Mouse (Mus musculus) heart, embryonic 12.5 days (tissue): Measurements from ENCODE around the gene Yap1. TPM values are rescaled to one million over a fixed set of nuclear protein-coding genes. Genes with fewer than 3 reads are reported as not detected.
A peak's percentile ranks its signal among the peaks of the same experiment; 100 is the strongest.

Source experiments
- ATAC-seq: fragments of 200-750 bp; cut with Nextera tagmentation; 2 replicates; pipeline ENCODE4 v1.8.0; 2017; ENCODE audit warnings: moderate TSS enrichment, moderate library complexity; ENCODE audit not compliant: insufficient number of reproducible peaks, low FRiP score
- H3K27ac ChIP-seq: fragments of 300-500 bp; sonication (generic); 2 replicates; pipeline ENCODE4 v1.5.1; 2016; ENCODE audit warnings: mild to moderate bottlenecking, moderate library complexity; ENCODE audit not compliant: poor library complexity, severe bottlenecking
- H3K27me3 ChIP-seq: fragments of 300-500 bp; sonication (generic); replicated peaks from 2 replicates; pipeline ENCODE4 v1.6.1; 2016; ENCODE audit warnings: mild to moderate bottlenecking, moderate library complexity
- H3K36me3 ChIP-seq: fragments of 300-500 bp; sonication (generic); 2 replicates; pipeline ENCODE4 v1.6.1; 2016; ENCODE audit warnings: mild to moderate bottlenecking, moderate library complexity
- H3K4me1 ChIP-seq: fragments of 300-500 bp; sonication (generic); replicated peaks from 2 replicates; pipeline ENCODE4 v1.6.1; 2016; ENCODE audit warnings: mild to moderate bottlenecking
- H3K4me2 ChIP-seq: fragments of 300-500 bp; sonication (generic); 2 replicates; pipeline ENCODE4 v1.6.1; 2016; ENCODE audit warnings: mild to moderate bottlenecking, moderate library complexity
- H3K4me3 ChIP-seq: fragments of 300-500 bp; sonication (generic); 2 replicates; pipeline ENCODE4 v1.5.1; 2016; ENCODE audit warnings: mild to moderate bottlenecking
- H3K9ac ChIP-seq: fragments of 300-500 bp; sonication (generic); 2 replicates; pipeline ENCODE4 v1.6.1; 2016; ENCODE audit warnings: mild to moderate bottlenecking, moderate library complexity
- H3K9me3 ChIP-seq: fragments of 300-500 bp; sonication (generic); replicated peaks from 2 replicates; pipeline ENCODE4 v1.6.1; 2016; ENCODE audit warnings: mild to moderate bottlenecking, moderate library complexity
- WGBS: fragments of 180-500 bp; shearing (Covaris S2); methylation state at CpG from one replicate; pipeline ENCODE4 v1.1.7; 2016; 5-methylcytosine and 5-hydroxymethylcytosine counted together
- polyA plus RNA-seq: library from polyadenylated mRNA; unstranded; fragments of >200 nt; fragmentation: Nextera tagmentation; extraction: Ambion mirVana; gene quantifications from 2 replicates; pipeline ENCODE4 v1.2.1, GENCODE M21; 2016

Gene Yap1
- polyA plus RNA-seq, 1 experiment from 2014 or later: 37.6 TPM

GRCm38 (mm10) chr9:8002806-8003205 is 1.6 kb downstream of the Yap1 start:
- Histone ChIP-seq H3K4me2 (peak overlapping the region; percentile 66), H3K4me1 (peaks cover 29% of the 10 kb centered on the region), H3K36me3 (peaks cover 34% of the 10 kb centered on the region), H3K9ac (peak overlapping the region; percentile 100), H3K27me3 (no peaks in the 10 kb centered on the region), H3K4me3 (peak overlapping the region; percentile 98), H3K27ac (peak overlapping the region; percentile 100), H3K9me3 (no peaks in the 10 kb centered on the region)
- 3% methylated on average over 12 of the region's 12 CpGs for WGBS
- no peak for ATAC-seq

- H3K4me2 ChIP-seq: peak overlapping the region; percentile 39
- H3K9ac ChIP-seq: peak overlapping the region; percentile 32; the same call in 1 of the 2 replicates
- peaks cover 37% of the 10 kb centered on the region for H3K36me3 ChIP-seq
- no peak overlapping the region for H3K27ac ChIP-seq
- no peaks in the 10 kb centered on the region for H3K27me3 ChIP-seq
- peaks cover 29% of the 10 kb centered on the region for H3K4me1 ChIP-seq
- peak overlapping the region; percentile 11; the same call in 1 of the 2 replicates for H3K4me3 ChIP-seq
- H3K9me3 ChIP-seq: no peaks in the 10 kb centered on the region
- 50% methylated on average over 7 of the region's 7 CpGs for WGBS
- ATAC-seq: no peak
These were observed 3.0 kb downstream of the Yap1 start for GRCm38 (mm10) chr9:8001352-8001751.

DNA sequence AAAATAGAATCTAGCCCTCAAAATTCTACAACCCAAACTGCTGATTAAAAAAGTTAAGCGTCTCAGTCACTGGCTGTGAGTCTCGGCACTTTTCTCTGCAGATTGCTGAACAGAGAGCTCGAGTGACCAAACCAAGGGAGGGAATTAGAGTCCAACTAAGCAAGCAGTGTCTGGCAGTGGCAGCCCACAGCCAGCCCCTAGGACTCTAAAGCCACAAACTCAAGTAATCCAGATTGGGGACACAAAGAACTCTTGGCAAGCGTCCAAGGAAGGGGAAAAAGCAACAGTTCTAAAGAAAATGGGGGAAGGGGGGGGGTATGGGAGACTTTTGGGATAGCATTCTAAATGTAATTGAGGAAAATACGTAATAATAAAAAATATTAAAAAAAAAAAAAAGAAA is 10.1 kb downstream of the Yap1 start:
- Histone ChIP-seq H3K36me3 (peaks cover 50% of the 10 kb centered on the region), H3K9me3 (no peaks in the 10 kb centered on the region), H3K9ac (peak overlapping the region; percentile 34), H3K4me3 (no peak overlapping the region), H3K27me3 (no peaks in the 10 kb centered on the region), H3K4me2 (peak overlapping the region; percentile 9; the same call in 1 of the 2 replicates), H3K4me1 (peaks cover 67% of the 10 kb centered on the region), H3K27ac (peak overlapping the region; percentile 67)
- ATAC-seq: no peak
- WGBS: 48% methylated on average over 5 of the region's 5 CpGs

GRCm38 (mm10) chr9:7992651-7993050 is 11.7 kb downstream of the Yap1 start:
- Histone ChIP-seq H3K4me2 (no peak overlapping the region), H3K4me1 (peaks cover 60% of the 10 kb centered on the region), H3K4me3 (no peak overlapping the region), H3K36me3 (peaks cover 47% of the 10 kb centered on the region), H3K27ac (peak overlapping the region; percentile 34), H3K9me3 (no peaks in the 10 kb centered on the region), H3K27me3 (no peaks in the 10 kb centered on the region), H3K9ac (no peak overlapping the region)
- ATAC-seq: no peak
- WGBS: 44% methylated on average over 3 of the region's 3 CpGs

DNA sequence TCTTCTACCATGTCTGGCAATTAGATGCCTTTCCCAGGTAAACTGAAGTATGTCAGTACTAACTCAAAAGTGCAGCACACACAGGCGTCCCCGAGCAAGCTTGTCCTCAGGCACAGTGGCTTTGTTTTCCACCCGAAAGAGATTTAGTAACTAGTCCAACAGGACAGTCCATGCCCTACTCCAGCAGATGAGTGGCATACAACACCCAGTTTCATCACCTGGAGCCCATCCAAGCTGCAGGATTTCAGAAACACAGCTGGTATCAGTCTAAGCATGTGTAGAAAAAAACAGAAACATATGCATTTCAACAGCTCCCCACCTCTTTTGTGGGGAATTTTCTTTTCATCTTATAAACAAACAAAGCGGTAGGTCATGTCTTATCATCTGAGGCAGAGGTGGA is 13.5 kb downstream of the Yap1 start:
- Histone ChIP-seq H3K9me3 (no peaks in the 10 kb centered on the region), H3K9ac (no peak overlapping the region), H3K36me3 (peaks cover 53% of the 10 kb centered on the region), H3K27ac (0 out of 2 replicates have a peak overlapping the region, but pooled peaks have one; percentile 15), H3K4me3 (no peak overlapping the region), H3K4me1 (peaks cover 66% of the 10 kb centered on the region), H3K27me3 (no peaks in the 10 kb centered on the region), H3K4me2 (no peak overlapping the region)
- WGBS: 62% methylated on average over 4 of the region's 4 CpGs
- ATAC-seq: no peak

DNA sequence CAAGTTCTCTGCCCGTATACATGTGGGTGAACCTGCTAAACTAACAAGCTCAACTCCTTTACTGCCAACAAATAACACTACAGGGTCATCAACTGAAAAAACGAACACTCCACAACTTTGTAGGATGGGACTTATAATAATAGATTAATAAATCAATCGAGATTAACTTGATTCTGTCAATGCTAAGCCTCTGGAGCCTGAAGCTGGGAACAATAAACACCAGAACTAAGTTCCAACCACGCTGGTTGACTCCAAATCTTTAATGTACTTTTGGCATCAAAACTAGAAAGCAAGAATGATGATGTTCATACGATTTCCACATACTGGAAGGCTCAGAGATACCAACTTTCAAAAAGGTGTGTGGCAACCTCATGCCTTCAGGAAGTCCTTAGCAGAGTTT is 17.3 kb downstream of the Yap1 start:
- Histone ChIP-seq H3K36me3 (peaks cover 41% of the 10 kb centered on the region), H3K9me3 (no peaks in the 10 kb centered on the region), H3K27ac (no peak overlapping the region), H3K27me3 (no peaks in the 10 kb centered on the region), H3K4me3 (no peak overlapping the region), H3K4me1 (peaks cover 62% of the 10 kb centered on the region), H3K4me2 (no peak overlapping the region), H3K9ac (no peak overlapping the region)
- ATAC-seq: no peak
- 80% methylated on average over 5 of the region's 5 CpGs for WGBS

DNA sequence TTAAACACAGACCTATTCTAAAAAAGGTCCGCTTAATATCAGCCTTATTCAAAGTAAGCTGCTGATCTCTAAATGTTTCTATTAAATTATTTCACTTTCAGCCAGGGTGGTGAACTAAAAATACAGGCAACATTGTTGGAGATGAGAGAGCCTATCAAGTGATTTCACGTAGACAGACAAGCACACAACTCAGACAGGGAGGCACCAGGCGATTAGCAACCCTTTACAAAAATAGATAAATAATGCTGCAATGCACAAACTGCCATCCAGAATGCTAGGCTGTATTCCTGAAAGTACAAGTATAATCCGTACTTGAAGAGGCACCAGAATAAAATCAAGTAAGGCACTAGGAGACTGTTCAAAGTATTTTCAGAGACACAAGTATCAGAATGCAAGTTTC is 20.1 kb downstream of the Yap1 start:
- Histone ChIP-seq H3K9me3 (no peaks in the 10 kb centered on the region), H3K27me3 (no peaks in the 10 kb centered on the region), H3K36me3 (peaks cover 24% of the 10 kb centered on the region), H3K4me1 (peaks cover 58% of the 10 kb centered on the region), H3K27ac (peak overlapping the region; percentile 67; the same call in 1 of the 2 replicates), H3K4me2 (no peak overlapping the region), H3K4me3 (no peak overlapping the region), H3K9ac (no peak overlapping the region)
- ATAC-seq: no peak
- WGBS: 41% methylated on average over 4 of the region's 4 CpGs

- H3K4me2 ChIP-seq: peak overlapping the region; percentile 41
- H3K9me3 ChIP-seq: no peaks in the 10 kb centered on the region
- ATAC-seq: 0 out of 2 replicates have a peak, but pooled peaks have one; percentile 44
- H3K9ac ChIP-seq: 0 out of 2 replicates have a peak overlapping the region, but pooled peaks have one; percentile 23
- WGBS: 14% methylated on average over 2 of the region's 2 CpGs
- peaks cover 22% of the 10 kb centered on the region for H3K36me3 ChIP-seq
- peaks cover 57% of the 10 kb centered on the region for H3K4me1 ChIP-seq
- H3K27ac ChIP-seq: peak overlapping the region; percentile 92
- no peaks in the 10 kb centered on the region for H3K27me3 ChIP-seq
- H3K4me3 ChIP-seq: no peak overlapping the region
These were observed 20.7 kb downstream of the Yap1 start for GRCm38 (mm10) chr9:7983665-7984064.

GRCm38 (mm10) chr9:7980162-7980561 is 24.2 kb downstream of the Yap1 start:
- H3K4me2 ChIP-seq: no peak overlapping the region
- H3K36me3 ChIP-seq: peaks cover 24% of the 10 kb centered on the region
- no peak overlapping the region for H3K9ac ChIP-seq
- WGBS: 69% methylated on average over 2 of the region's 2 CpGs
- no peak overlapping the region for H3K4me3 ChIP-seq
- ATAC-seq: no peak
- peaks cover 71% of the 10 kb centered on the region for H3K4me1 ChIP-seq
- no peaks in the 10 kb centered on the region for H3K27me3 ChIP-seq
- no peaks in the 10 kb centered on the region for H3K9me3 ChIP-seq
- H3K27ac ChIP-seq: peak overlapping the region; percentile 81

- Histone ChIP-seq H3K27me3 (no peaks in the 10 kb centered on the region), H3K36me3 (peaks cover 27% of the 10 kb centered on the region), H3K4me2 (peak overlapping the region; percentile 47), H3K27ac (peak overlapping the region; percentile 81), H3K4me1 (peaks cover 67% of the 10 kb centered on the region), H3K9ac (no peak overlapping the region), H3K4me3 (0 out of 2 replicates have a peak overlapping the region, but pooled peaks have one; percentile 13), H3K9me3 (no peaks in the 10 kb centered on the region)
- no peak for ATAC-seq
- WGBS: 47% methylated on average over 11 of the region's 11 CpGs
These were observed 25.1 kb downstream of the Yap1 start for GRCm38 (mm10) chr9:7979153-7979916.

- WGBS: 83% methylated on average over 3 of the region's 3 CpGs
- H3K9me3 ChIP-seq: no peaks in the 10 kb centered on the region
- H3K4me2 ChIP-seq: no peak overlapping the region
- H3K36me3 ChIP-seq: peaks cover 35% of the 10 kb centered on the region
- no peak overlapping the region for H3K9ac ChIP-seq
- peaks cover 61% of the 10 kb centered on the region for H3K4me1 ChIP-seq
- no peak for ATAC-seq
- H3K27ac ChIP-seq: peak overlapping the region; percentile 25
- no peak overlapping the region for H3K4me3 ChIP-seq
- H3K27me3 ChIP-seq: no peaks in the 10 kb centered on the region
These were observed 25.9 kb downstream of the Yap1 start for GRCm38 (mm10) chr9:7978502-7978901.
